Mouse (Mus musculus) embryonic facial prominence, embryonic 13.5 days (tissue): ENCODE results near the gene Nufip2. TPM values are rescaled to one million over a fixed set of nuclear protein-coding genes. Genes with fewer than 3 reads are reported as not detected.
"Not testable (repeated sequence)": the region's sequence is repeated elsewhere in the genome, so short reads cannot be mapped to it uniquely, and the experiment has no call there.

Experiments
- ATAC-seq: fragments of 200-750 bp; cut with Nextera tagmentation; 2 replicates; pipeline ENCODE4 v1.8.0; 2017; ENCODE audit warnings: low read depth; ENCODE audit not compliant: insufficient number of reproducible peaks, insufficient read depth, low FRiP score, low TSS enrichment
- H3K27ac ChIP-seq: fragments of 300-500 bp; sonication (generic); 2 replicates; pipeline ENCODE4 v1.5.1; 2015; ENCODE audit warnings: moderate library complexity, mild to moderate bottlenecking, inconsistent platforms
- H3K27me3 ChIP-seq: fragments of 300-500 bp; sonication (generic); 2 replicates; pipeline ENCODE4 v1.6.1; 2015; ENCODE audit warnings: mild to moderate bottlenecking, inconsistent platforms
- H3K36me3 ChIP-seq: fragments of 300-500 bp; sonication (generic); 2 replicates; pipeline ENCODE4 v1.6.1; 2015; ENCODE audit warnings: mild to moderate bottlenecking, inconsistent platforms
- H3K4me1 ChIP-seq: fragments of 300-500 bp; sonication (generic); 2 replicates; pipeline ENCODE4 v1.6.1; 2015; ENCODE audit warnings: inconsistent platforms
- H3K4me2 ChIP-seq: fragments of 300-500 bp; sonication (generic); 2 replicates; pipeline ENCODE4 v1.6.1; 2015; ENCODE audit warnings: moderate library complexity, mild to moderate bottlenecking, inconsistent platforms
- H3K4me3 ChIP-seq: fragments of 300-500 bp; sonication (generic); 2 replicates; pipeline ENCODE4 v1.5.1; 2015; ENCODE audit warnings: mild to moderate bottlenecking, inconsistent platforms
- H3K9ac ChIP-seq: fragments of 300-500 bp; sonication (generic); 2 replicates; pipeline ENCODE4 v1.6.1; 2015; ENCODE audit warnings: mild to moderate bottlenecking, inconsistent platforms
- H3K9me3 ChIP-seq: fragments of 300-500 bp; sonication (generic); 2 replicates; pipeline ENCODE4 v1.6.1; 2016; ENCODE audit warnings: inconsistent platforms
- WGBS: fragments of 180-500 bp; shearing (Covaris S2); methylation state at CpG from one replicate; pipeline ENCODE4 v1.1.7; 2015; ENCODE audit warnings: mixed read lengths; 5-methylcytosine and 5-hydroxymethylcytosine counted together
- polyA plus RNA-seq: library from polyadenylated mRNA; unstranded; fragments of >200 nt; fragmentation: Nextera tagmentation; extraction: Ambion mirVana; gene quantifications from 2 replicates; pipeline ENCODE4 v1.2.1, GENCODE M21; 2015

Gene Nufip2
- polyA plus RNA-seq, 1 experiment from 2014 or later: 5.9 TPM

- Histone ChIP-seq H3K9me3 (no peaks in the 10 kb centered on the region), H3K9ac (no peak overlapping the region), H3K36me3 (no peaks in the 10 kb centered on the region), H3K4me3 (no peak overlapping the region), H3K4me1 (no peaks in the 10 kb centered on the region), H3K27ac (no peak overlapping the region), H3K27me3 (no peaks in the 10 kb centered on the region), H3K4me2 (no peak overlapping the region)
- WGBS: 94% methylated on average over 2 of the region's 2 CpGs
- no peak for ATAC-seq
Measured at GRCm38 (mm10) chr11:77719055-77719454, 33.1 kb downstream of the Nufip2 start.

GRCm38 (mm10) chr11:77721389-77721788 lies 35.4 kb downstream of the Nufip2 start:
- Histone ChIP-seq H3K9ac (no peak overlapping the region), H3K4me1 (no peaks in the 10 kb centered on the region), H3K4me3 (no peak overlapping the region), H3K4me2 (no peak overlapping the region), H3K9me3 (no peaks in the 10 kb centered on the region), H3K36me3 (no peaks in the 10 kb centered on the region), H3K27ac (no peak overlapping the region), H3K27me3 (no peaks in the 10 kb centered on the region)
- WGBS: 88% methylated on average over 4 of the region's 4 CpGs
- ATAC-seq: no peak

DNA sequence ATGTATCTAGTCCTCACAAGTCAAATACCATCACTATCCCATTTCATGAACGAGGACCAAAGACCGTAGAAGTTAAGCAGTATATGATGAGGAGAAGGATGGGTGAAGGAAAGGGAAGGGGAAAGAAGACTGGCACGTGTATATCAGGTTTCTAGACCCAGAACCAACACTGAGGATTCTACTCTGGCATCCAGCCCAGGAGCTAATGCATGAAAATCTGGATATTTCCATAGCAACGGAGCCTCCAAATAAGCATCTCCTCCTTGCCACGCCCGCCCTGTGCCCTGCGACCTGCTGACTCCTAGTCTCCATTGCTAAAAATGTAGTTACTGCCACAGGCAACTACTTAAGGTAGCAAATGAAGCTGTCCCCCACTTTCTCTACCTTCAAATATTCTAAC lies 38.8 kb downstream of the Nufip2 start:
- H3K4me3 ChIP-seq: no peak overlapping the region
- H3K4me2 ChIP-seq: no peak overlapping the region
- no peaks in the 10 kb centered on the region for H3K36me3 ChIP-seq
- WGBS: 76% methylated on average over 7 of the region's 7 CpGs
- H3K4me1 ChIP-seq: no peaks in the 10 kb centered on the region
- H3K27ac ChIP-seq: no peak overlapping the region
- H3K9ac ChIP-seq: no peak overlapping the region
- no peaks in the 10 kb centered on the region for H3K9me3 ChIP-seq
- no peak for ATAC-seq
- no peaks in the 10 kb centered on the region for H3K27me3 ChIP-seq

GRCm38 (mm10) chr11:77725183-77725582 lies 39.2 kb downstream of the Nufip2 start, which contains the start of gene Cryba1:
TSS of gene Cryba1 (minus strand) at chr11:77725283.
- Histone ChIP-seq H3K9ac (no peak within 1 kb of the TSS), H3K36me3 (no peaks in the 10 kb centered on the region), H3K9me3 (no peaks in the 10 kb centered on the region), H3K4me3 (no peak within 1 kb of the TSS), H3K27ac (no peak within 1 kb of the TSS), H3K4me1 (no peaks in the 10 kb centered on the region), H3K4me2 (no peak within 1 kb of the TSS), H3K27me3 (no peaks in the 10 kb centered on the region)
- 52% methylated on average over 7 of the region's 7 CpGs for WGBS
- ATAC-seq: no peak

DNA sequence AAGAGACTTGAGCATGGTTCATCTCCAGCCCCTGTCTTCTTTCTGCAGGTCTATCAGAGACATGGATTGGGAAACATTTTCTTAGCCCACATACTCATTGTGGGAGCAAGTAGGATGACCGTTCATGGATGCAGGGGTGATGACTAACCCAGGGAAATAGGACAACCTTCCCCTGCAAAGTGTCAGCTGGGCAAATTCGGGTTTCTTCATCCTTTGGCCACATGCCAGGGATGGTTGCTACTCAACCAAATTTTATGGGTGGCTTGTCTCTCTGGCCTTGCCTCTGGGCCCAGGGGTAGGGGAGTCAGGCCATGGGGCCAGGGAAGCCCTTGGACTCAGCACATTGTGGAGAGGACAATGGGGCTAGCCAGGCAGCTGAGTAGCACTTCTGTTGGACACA lies 42.6 kb downstream of the Nufip2 start:
- no peak overlapping the region for H3K4me3 ChIP-seq
- H3K4me1 ChIP-seq: no peaks in the 10 kb centered on the region
- no peaks in the 10 kb centered on the region for H3K36me3 ChIP-seq
- no peak overlapping the region for H3K9ac ChIP-seq
- WGBS: 66% methylated on average over 2 of the region's 2 CpGs
- no peak for ATAC-seq
- no peaks in the 10 kb centered on the region for H3K9me3 ChIP-seq
- H3K27ac ChIP-seq: no peak overlapping the region
- H3K27me3 ChIP-seq: no peaks in the 10 kb centered on the region
- no peak overlapping the region for H3K4me2 ChIP-seq

GRCm38 (mm10) chr11:77737289-77737688 lies 51.3 kb downstream of the Nufip2 start:
- no peak overlapping the region for H3K4me3 ChIP-seq
- H3K9me3 ChIP-seq: no peaks in the 10 kb centered on the region
- WGBS: 2% methylated on average over 6 of the region's 6 CpGs
- H3K27me3 ChIP-seq: no peaks in the 10 kb centered on the region; the same call in 1 of the 2 replicates
- H3K4me1 ChIP-seq: no peaks in the 10 kb centered on the region
- no peak overlapping the region for H3K27ac ChIP-seq
- no peak for ATAC-seq
- H3K4me2 ChIP-seq: no peak overlapping the region
- H3K36me3 ChIP-seq: no peaks in the 10 kb centered on the region
- no peak overlapping the region for H3K9ac ChIP-seq

GRCm38 (mm10) chr11:77738555-77738954 lies 52.6 kb downstream of the Nufip2 start:
- Histone ChIP-seq H3K4me3 (no peak overlapping the region), H3K4me1 (no peaks in the 10 kb centered on the region), H3K27me3 (no peaks in the 10 kb centered on the region; the same call in 1 of the 2 replicates), H3K36me3 (no peaks in the 10 kb centered on the region), H3K9ac (no peak overlapping the region), H3K27ac (no peak overlapping the region), H3K4me2 (no peak overlapping the region), H3K9me3 (no peaks in the 10 kb centered on the region)
- no peak for ATAC-seq
- WGBS: 55% methylated on average over 7 of the region's 7 CpGs

GRCm38 (mm10) chr11:77743966-77744365 lies 58.0 kb downstream of the Nufip2 start:
- Histone ChIP-seq H3K4me3 (no peak overlapping the region), H3K36me3 (no peaks in the 10 kb centered on the region), H3K27me3 (no peaks in the 10 kb centered on the region; the same call in 1 of the 2 replicates), H3K4me1 (no peaks in the 10 kb centered on the region), H3K9ac (no peak overlapping the region), H3K4me2 (no peak overlapping the region), H3K27ac (no peak overlapping the region), H3K9me3 (no peaks in the 10 kb centered on the region)
- WGBS: 32% methylated on average over 6 of the region's 6 CpGs
- ATAC-seq: no peak

DNA sequence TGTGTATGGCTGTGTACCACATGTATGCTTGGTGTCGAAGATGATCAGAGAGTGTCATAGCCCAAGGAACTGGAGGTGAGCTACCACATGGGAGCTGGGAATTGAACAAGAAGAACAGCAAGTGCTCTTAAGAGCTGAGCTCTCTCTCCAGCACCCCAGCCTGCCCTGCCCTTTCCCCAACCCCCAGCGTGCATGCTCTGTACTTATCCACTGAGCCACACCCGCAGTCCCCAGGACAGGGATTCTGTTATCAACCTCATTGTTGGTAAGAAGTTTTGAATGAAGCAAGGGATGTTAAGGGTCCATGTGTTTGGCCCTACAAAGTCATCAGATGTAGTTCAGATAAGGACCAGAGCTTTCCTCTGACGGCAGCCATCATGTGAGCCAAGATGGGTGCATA lies 60.7 kb downstream of the Nufip2 start:
- Histone ChIP-seq H3K9me3 (no peaks in the 10 kb centered on the region), H3K4me2 (no peak overlapping the region), H3K4me1 (no peaks in the 10 kb centered on the region), H3K27ac (no peak overlapping the region), H3K27me3 (no peaks in the 10 kb centered on the region), H3K4me3 (no peak overlapping the region), H3K9ac (no peak overlapping the region), H3K36me3 (no peaks in the 10 kb centered on the region)
- ATAC-seq: no peak
- 87% methylated on average over 4 of the region's 4 CpGs for WGBS

DNA sequence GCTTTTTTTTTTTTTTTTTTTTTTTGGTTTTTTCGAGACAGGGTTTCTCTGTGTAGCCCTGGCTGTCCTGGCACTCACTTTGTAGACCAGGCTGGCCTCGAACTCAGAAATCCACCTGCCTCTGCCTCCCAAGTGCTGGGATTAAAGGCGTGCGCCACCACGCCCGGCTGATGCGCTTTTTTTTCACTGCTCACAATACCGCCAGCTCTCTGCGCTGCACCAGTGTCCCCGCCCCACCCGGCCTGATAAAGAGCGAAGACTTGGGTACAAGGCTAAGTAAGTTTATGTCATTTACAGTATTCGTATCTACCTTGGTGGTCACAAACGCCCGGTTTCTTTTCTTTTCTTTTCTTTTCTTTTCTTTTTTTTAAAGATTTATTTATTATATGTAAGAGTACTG lies 61.1 kb downstream of the Nufip2 start:
- not testable (repeated sequence) for H3K4me1 ChIP-seq, H3K27me3 ChIP-seq, ATAC-seq, H3K4me3 ChIP-seq, H3K9me3 ChIP-seq, H3K4me2 ChIP-seq, H3K27ac ChIP-seq, H3K9ac ChIP-seq, H3K36me3 ChIP-seq
- WGBS: 96% methylated on average over 14 of the region's 15 CpGs

DNA sequence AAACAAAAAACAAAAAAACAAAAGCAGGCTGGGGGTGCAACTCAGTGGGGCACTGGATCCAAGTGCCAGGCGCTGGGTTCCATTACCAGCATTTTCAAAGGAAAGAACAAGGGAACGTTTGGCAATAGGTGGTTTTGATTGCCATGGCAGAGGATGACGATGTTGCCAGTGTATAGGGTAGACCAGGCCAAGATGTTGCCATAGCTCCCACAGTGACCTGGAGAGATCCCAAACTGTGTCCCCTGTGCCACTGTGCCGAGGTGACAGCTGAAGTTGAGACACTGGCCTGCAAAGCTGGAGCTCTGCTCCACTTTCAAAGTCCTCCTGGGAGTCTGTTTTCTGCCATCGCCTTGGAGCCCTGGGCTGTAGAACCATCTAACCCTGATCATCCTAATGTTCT lies 63.0 kb downstream of the Nufip2 start:
- H3K4me3 ChIP-seq: no peak overlapping the region
- H3K9ac ChIP-seq: no peak overlapping the region
- H3K27me3 ChIP-seq: no peaks in the 10 kb centered on the region
- no peak overlapping the region for H3K27ac ChIP-seq
- H3K4me2 ChIP-seq: no peak overlapping the region
- H3K4me1 ChIP-seq: no peaks in the 10 kb centered on the region
- 76% methylated on average over 5 of the region's 5 CpGs for WGBS
- no peaks in the 10 kb centered on the region for H3K9me3 ChIP-seq
- no peak for ATAC-seq
- no peaks in the 10 kb centered on the region for H3K36me3 ChIP-seq

DNA sequence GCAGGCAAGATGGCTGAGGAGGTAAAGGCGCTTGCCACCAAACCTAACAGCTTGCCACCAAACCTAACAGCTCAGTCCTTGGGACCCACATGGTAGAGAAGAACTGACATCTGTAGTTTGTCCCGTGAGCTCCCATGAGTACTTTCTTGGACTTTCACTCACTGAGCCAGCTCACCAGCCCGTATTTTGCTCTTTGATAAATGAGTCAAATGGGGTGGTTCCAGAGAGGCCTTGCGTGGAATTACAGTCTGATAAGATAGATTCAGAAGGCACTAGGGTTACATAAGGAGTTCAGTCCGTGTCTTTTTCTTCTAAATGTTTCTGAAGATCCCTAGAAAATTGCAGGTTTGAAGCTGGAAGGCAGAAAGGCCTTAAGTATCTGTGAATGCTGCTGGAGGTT lies 66.6 kb downstream of the Nufip2 start:
- no peak overlapping the region for H3K4me2 ChIP-seq
- no peak for ATAC-seq
- no peaks in the 10 kb centered on the region for H3K4me1 ChIP-seq
- no peaks in the 10 kb centered on the region for H3K9me3 ChIP-seq
- H3K27me3 ChIP-seq: no peaks in the 10 kb centered on the region
- no peak overlapping the region for H3K9ac ChIP-seq
- no peak overlapping the region for H3K4me3 ChIP-seq
- H3K36me3 ChIP-seq: no peaks in the 10 kb centered on the region
- 82% methylated on average over 5 of the region's 5 CpGs for WGBS
- no peak overlapping the region for H3K27ac ChIP-seq

DNA sequence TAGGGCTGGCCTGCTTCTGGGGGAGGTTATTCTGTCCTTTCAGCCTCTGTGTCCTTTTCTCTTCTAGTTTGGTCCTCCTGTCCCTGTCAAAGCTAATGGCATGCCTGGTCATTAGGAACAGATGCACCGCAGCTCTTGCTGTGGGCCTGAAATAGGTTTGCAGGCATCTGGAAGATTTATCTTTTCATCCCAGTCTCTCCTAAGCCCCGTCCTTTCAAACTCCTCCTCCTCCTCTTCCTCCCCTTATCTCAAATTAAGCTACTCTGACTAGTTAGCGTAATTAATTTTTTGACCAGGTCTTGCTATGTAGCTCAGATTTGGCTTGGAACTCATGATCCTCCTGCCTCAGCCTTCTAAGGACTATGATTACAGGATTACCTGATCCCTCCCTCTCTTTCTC lies 67.5 kb downstream of the Nufip2 start:
- Histone ChIP-seq H3K9me3 (no peaks in the 10 kb centered on the region), H3K4me3 (no peak overlapping the region), H3K4me2 (no peak overlapping the region), H3K4me1 (no peaks in the 10 kb centered on the region), H3K36me3 (no peaks in the 10 kb centered on the region), H3K27me3 (no peaks in the 10 kb centered on the region), H3K9ac (no peak overlapping the region), H3K27ac (no peak overlapping the region)
- WGBS: 66% methylated on average over 3 of the region's 3 CpGs
- ATAC-seq: no peak
